Mouse (Mus musculus) olfactory bulb, adult 2 months (tissue): ENCODE results near the gene Lime1. TPM values are rescaled to one million over a fixed set of nuclear protein-coding genes. Genes with fewer than 3 reads are reported as not detected.

Source experiments
- H3K27ac ChIP-seq: fragments of 200-500 bp; 2 replicates; pipeline ENCODE4 v1.5.1; 2012; ENCODE audit warnings: low read depth, low read length; ENCODE audit not compliant: insufficient read depth
- H3K4me1 ChIP-seq: fragments of 200-500 bp; 2 replicates; pipeline ENCODE4 v1.6.1; 2012; ENCODE audit warnings: low read length; ENCODE audit not compliant: control insufficient read depth, insufficient read depth
- H3K4me3 ChIP-seq: fragments of 200-500 bp; 2 replicates; pipeline ENCODE4 v1.5.1; 2012; ENCODE audit warnings: mild to moderate bottlenecking, low read depth, low read length, moderate library complexity; ENCODE audit not compliant: insufficient read depth
- CTCF ChIP-seq: fragments of 200-500 bp; IDR thresholded peaks from 2 replicates; pipeline ENCODE4 v1.5.1; 2012; ENCODE audit warnings: low read depth, mild to moderate bottlenecking, low read length, moderate library complexity; ENCODE audit not compliant: insufficient read depth
- POLR2A ChIP-seq: fragments of 200-500 bp; IDR thresholded peaks from 2 replicates; pipeline ENCODE4 v1.6.1; 2012; ENCODE audit warnings: mild to moderate bottlenecking, low read depth, low read length, moderate library complexity; ENCODE audit not compliant: insufficient read depth
- WGBS: fragments of 180-500 bp; shearing (Covaris S2); methylation state at CpG from one replicate; pipeline ENCODE4 v1.1.7; 2018; 5-methylcytosine and 5-hydroxymethylcytosine counted together
- polyA plus RNA-seq: library from polyadenylated mRNA; stranded (reverse); fragments of >200 nt; gene quantifications from 2 replicates; pipeline ENCODE4 v1.2.4, GENCODE M21; 2012; ENCODE audit warnings: low replicate concordance; ENCODE audit not compliant: missing spikeins, insufficient read depth, insufficient read length

Lime1 gene
- polyA plus RNA-seq, 1 experiment = not detected

DNA sequence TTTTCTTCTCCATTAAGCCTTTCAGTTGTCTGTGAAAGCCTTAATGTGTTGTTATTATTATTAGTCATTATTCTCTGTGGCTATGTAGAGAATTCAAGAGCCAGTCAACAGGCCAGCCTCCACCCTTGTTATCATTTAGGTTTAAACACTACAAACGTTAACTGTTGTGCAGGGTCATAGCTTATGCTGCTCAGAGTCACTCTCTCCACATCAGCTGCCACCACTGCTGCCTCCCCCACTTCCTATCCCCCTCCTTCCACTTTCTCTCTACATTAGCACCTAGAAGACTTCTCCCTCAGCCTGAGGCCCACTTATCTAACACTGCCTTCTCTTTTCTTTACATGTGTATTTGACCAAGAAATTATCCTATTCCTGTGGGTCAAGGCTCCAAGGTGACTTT lies 21.6 kb downstream of the Lime1 start:
- 42% methylated on average over 1 of the region's 1 CpGs for WGBS
- TF ChIP-seq POLR2A (no peak), CTCF (no peak)
- H3K4me1 ChIP-seq = no peaks in the 10 kb centered on the region

DNA sequence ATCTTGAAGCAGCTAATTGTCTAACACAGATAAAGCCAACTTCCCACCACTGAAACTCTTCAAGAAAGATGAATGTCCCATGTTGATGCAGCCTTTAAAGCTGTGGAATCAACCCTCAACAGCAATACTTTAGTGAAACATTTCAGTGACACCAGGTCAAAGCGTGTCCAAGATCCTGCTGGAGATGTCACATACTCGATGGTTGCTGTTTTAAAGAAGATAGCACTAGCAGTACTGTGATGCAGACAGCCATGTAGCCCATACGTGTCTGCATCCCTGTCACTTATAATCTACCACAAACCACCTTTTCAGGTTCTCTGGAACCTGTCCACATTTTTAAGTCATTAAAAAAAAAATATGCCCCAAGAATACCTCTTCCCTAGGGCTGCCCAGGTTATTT lies 23.8 kb downstream of the Lime1 start:
- 93% methylated on average over 3 of the region's 3 CpGs for WGBS
- Histone ChIP-seq H3K4me1 (no peaks in the 10 kb centered on the region), H3K4me3 (no peak overlapping the region), H3K27ac (no peak overlapping the region)
- TF ChIP-seq CTCF = no peak
- TF ChIP-seq POLR2A = no peak

More for the DNA sequence above, 21.6 kb downstream of the Lime1 start:
- Histone ChIP-seq H3K4me3 (no peak overlapping the region), H3K27ac (no peak overlapping the region)

DNA sequence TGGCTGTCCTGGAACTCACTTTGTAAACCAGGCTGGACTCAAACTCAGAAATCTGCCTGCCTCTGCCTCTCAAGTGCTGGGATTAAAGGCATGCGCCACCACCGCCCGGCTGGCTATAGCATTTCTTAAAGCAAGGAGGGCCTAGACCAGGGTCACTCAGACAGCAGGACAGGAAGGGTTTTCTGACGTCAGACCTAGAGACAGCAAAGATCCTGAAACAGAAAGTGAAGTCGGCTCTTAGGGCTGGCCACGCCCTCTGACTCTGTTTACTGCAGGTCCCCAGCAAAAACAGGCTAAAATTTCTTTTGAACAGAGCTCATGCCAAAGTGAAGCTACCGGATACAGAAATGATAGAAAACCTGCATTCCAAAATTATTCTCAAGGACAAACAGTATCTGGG lies 29.8 kb downstream of the Lime1 start:
- 87% methylated on average over 7 of the region's 7 CpGs for WGBS
- Histone ChIP-seq H3K4me3 (no peak overlapping the region), H3K27ac (no peak overlapping the region), H3K4me1 (no peaks in the 10 kb centered on the region)
- TF ChIP-seq CTCF = no peak

DNA sequence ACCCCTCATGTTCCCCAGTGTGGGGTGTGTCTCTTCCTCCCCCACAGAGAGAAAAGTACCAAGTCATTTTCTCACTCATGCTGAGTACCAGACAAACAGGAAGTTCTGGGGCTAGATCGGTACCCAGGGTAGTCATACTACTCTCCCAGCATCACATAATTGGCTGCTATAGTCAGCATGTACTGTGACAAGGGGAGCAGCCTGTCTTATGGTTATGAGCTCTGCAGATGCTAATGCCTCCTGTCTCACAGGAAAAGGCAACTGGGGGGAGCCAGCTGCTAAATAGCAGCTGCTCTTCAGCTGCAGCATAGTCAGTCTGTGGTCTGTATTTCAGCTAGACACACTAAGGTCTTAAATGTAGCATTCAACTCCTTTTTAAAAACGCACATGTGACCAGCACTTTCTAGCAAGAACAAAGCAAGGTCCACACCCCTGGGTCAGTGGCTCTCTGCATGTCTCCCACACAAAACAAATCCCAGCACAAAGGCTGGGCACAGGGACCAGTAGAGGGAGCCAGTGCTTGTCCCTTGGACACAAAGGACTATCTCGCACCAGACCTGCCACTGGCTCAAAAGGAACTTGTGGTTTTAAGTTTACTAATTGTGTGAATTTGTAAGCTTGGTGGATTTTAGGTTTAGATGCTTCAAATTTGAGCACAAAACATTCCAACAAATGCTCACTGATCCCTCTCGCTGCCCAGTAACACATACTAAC lies 31.0 kb downstream of the Lime1 start:
- WGBS = 30% methylated on average over 4 of the region's 4 CpGs
- TF ChIP-seq POLR2A (no peak), CTCF (no peak)
- Histone ChIP-seq H3K4me3 (no peak overlapping the region), H3K4me1 (no peaks in the 10 kb centered on the region), H3K27ac (no peak overlapping the region)

DNA sequence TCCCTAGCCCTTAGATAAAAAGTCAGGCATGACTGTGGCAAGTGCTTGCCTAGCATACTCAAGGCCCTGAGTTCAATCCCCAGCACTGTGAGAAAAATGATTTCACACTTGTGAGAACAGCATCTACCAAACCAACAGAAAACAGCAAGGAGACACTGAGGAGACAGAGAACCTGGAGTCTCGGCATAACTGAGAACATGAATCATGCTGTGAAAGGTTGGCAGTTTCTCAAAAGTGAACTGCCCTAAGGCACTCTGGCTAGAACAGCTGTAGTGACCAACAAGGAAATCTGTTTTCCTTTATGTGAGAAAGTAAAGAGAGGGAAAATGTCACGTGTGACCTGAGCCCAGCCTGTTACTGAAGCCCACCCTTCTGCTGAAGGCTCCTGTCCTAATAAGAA lies 33.3 kb downstream of the Lime1 start:
- Histone ChIP-seq H3K4me1 (no peaks in the 10 kb centered on the region), H3K27ac (no peak overlapping the region), H3K4me3 (no peak overlapping the region)
- 50% methylated on average over 2 of the region's 2 CpGs for WGBS
- TF ChIP-seq CTCF (no peak), POLR2A (no peak)

DNA sequence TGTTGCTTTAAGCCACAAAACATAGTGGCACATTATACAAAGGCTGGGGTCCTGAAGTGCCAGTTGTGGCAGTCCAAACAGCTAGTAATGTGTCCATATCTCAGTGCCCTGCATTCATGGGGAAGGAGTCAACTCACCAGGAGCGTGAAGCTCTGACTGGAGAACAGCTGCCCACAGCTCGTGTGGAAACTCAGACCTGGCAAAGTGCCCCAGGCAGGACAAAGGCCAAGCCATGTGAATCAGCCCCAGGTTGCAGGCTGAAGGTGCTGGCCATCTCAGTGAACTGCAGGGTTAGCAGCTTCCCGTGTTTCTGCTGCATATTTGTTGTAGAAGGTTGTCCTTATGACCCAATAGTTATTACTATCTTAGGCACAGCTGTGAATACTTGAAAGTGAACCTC lies 36.1 kb downstream of the Lime1 start:
- Histone ChIP-seq H3K4me3 (no peak overlapping the region), H3K27ac (no peak overlapping the region), H3K4me1 (no peaks in the 10 kb centered on the region)
- TF ChIP-seq POLR2A (no peak), CTCF (no peak)
- WGBS = 42% methylated on average over 3 of the region's 3 CpGs

DNA sequence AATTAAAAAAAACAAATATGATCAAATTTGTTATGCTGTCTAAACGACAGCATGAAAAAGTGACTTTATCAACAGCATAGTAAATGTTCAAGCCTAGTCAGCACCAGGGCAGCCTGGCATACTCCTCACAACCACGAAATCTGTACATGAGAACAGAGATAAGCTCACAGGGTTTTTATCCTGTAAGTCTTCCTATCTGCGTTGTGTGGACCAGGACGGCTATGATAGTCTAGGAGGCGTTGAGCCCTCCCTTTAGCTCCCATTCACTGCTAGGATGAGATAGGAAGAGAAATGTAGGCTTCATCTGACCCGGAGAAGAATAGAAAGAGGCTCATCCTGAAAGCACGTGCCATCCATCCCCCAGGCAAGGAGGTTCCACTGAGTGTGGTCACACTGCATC lies 39.5 kb downstream of the Lime1 start:
- no peak overlapping the region for H3K27ac ChIP-seq
- no peak overlapping the region for H3K4me3 ChIP-seq
- WGBS = 89% methylated on average over 7 of the region's 7 CpGs
- no peaks in the 10 kb centered on the region for H3K4me1 ChIP-seq
- TF ChIP-seq POLR2A = no peak
- no peak for TF ChIP-seq CTCF

DNA sequence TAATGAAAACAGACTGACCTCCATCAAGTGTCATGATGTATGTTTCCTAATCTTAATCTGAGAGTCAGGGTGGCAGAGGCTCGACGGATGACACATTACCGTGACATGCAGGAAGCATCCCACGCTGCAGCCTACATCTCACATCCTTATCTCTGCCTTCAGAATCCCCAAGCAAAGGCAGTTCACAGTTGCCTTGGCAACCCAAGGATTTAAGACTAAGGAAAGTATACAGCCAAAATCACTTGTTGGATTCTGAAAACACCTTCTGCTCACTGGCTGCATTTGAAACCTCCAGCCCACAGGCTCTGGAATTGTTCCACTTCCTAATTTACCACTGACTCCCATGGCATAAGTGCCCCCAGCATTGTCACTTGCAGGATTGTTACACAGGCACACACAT lies 40.5 kb downstream of the Lime1 start:
- Histone ChIP-seq H3K4me1 (no peaks in the 10 kb centered on the region), H3K27ac (no peak overlapping the region), H3K4me3 (no peak overlapping the region)
- 43% methylated on average over 4 of the region's 4 CpGs for WGBS
- no peak for TF ChIP-seq POLR2A
- no peak for TF ChIP-seq CTCF

DNA sequence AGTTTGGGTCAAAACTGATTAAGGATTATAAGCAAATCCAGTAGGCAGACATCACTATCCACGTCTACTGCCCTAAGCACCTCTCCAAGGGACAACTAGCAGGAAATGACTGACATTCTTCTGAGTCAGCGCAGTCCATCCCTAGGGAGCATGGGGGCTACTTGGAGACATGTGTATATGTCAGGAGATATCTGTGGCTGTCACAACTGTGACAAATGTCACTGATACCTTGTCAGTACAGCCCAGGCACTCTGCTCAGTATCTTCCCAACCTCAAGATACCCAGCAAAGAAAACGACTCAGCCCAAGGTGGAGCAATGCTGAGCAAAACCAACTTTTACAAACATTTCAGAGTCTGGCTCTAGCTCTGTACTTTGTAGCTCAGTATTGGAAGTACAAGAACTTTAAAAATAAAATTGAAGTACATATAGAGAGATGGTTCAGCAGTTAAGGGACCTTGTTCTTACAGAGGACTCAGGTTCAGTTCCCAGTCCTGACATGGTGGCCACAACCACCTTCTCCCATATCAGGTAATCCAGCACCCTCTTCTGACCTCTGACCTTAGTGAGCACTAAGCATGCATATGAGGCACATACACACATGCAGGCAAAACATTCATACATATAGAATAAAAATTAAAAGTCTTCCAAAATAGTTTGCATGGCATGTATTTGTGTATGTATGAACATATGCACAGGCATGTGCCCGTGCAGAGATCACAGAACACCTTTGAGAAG lies 41.2 kb downstream of the Lime1 start:
- Histone ChIP-seq H3K4me1 (no peaks in the 10 kb centered on the region), H3K4me3 (no peak overlapping the region), H3K27ac (no peak overlapping the region)
- no peak for TF ChIP-seq CTCF
- TF ChIP-seq POLR2A = no peak
- 87% methylated on average over 4 of the region's 4 CpGs for WGBS
